Mouse (Mus musculus): ENCODE results near the gene Sf3a2. TPM values are rescaled to one million over a fixed set of nuclear protein-coding genes. Genes with fewer than 3 reads are reported as not detected.

The Sf3a2 gene
- polyA plus RNA-seq, 1 experiment, result 50.7 TPM

DNA sequence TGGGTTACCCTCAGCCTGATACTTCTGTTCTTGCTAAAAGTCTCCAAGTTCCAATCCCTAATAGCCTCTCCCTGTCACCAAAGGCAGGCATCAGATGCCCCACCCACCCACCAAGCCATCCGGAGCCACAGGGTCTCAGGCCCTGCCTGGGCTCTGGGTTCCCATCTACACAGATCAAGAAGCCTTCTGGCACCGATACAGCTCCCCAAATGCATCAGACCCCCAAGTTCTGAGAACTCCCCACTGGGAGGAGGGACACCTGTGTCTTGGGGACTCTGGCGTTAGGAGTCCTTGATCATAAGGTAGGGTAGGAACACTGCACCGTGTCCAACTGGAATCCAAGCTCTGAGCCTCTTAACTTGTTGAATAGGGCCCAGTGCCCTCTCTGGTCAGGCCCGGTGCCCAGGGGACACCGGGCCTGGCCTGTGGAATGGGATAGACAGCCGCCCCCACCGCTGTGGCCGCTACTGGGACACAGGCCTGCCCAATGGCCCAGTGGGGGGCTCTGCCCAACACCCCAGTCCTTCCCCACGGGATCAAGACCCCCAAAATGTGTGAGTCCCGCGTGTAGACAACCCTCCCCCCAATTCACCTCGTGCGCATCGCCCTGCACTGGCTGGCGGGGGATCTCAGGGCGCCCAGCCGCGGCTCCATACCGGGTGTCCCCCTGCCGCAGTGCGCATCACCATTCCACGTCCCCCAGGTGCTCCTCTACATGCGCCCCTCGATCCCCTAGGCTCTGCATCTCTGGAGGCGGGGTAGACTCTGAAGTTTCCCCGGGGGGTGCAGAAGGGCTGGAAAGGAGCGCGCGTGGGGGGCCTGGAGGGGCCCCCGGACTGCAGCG is 45.3 kb downstream of the Sf3a2 start:
- DNase-seq (ENCODE audit: extremely low spot score in 1 of 2, low spot score in 1 of 2), result no peak

DNA sequence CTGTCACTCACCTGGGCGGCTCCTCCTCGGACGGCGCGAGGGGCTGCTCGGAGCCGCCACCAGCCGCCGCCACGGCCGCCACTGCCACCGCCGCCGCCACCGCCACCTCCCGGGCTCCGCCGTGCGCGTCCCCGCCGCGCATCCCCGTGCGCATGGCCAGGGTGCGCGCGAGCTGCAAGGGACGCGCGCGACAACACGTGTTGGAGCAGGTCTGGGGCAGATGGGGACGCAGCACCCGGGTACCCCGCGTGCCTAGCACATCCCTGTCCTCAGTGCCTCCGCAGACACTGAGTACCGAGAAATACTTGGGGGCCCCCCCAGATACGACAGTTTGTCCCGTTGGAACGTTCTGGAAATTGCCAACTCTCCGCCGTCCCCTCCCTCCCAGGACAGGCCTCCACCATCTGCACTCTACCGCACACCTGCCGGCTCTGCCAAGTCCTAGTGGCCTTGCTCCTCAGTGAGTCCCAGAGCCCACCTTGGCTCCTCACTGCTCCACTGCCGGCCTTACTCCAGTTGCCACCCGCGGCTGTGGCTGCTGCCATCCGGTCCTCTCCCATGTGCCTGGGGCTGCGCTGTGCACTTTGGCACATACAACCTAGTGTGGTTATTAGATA is 46.0 kb downstream of the Sf3a2 start, which contains the start of gene Lingo3:
TSS of gene Lingo3 (minus strand) at position 109 of the 617 bp plus-strand sequence.
- peak in 1 of 2 experiments; percentile 59 for DNase-seq (ENCODE audit: extremely low spot score in 1 of 2, low spot score in 1 of 2)

DNA sequence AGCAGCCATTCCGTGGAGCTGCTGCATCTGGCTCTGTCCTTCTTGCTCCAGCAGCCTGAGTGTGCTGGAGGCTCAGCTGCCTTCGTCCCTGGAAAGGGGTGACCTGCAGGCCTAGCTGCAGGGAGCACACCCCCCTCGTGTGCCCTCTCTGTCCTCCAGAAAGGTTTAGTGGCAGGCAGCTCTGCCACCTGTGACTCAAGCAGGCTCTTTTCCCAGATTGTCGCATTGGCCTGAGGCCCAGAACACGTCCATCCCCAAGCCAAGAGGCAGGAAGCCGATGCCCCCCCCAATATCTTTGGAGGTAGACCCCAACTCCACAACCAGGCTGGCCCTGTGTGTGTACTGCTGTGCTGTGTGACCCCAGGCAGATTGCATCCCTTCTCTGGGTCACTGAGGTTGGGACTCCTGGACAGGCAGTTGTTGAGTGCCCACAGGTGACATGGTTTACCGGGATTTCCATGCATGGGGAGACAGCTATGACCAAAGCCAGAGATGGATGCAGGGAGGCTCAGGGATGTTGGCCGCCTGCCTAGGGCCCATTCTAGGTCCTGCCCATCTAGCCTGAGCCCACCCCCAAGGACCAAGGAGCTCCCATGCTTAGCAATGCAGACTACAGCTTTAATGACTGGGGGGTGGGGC is 47.2 kb downstream of the Sf3a2 start:
- no peak for DNase-seq (ENCODE audit: extremely low spot score in 1 of 2, low spot score in 1 of 2)

DNA sequence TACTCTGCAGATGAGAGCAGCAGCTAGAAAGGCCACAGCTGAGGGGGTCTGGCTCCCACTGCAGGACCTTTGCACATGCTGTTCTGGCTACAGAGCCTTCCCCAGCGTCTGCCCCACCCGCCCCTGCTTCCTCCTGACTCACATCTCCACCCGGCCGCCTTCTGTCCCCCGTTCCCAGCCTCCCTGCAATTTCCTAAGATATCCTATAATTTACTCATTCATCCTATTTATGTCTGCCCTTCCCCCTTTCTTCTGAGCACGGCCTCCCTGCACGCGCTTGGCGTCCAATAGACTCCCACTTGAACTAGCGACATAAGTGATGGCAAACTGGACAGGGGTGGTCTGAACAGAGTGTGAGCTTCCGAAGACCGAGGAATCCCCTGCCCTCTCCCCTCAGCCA is 47.7 kb downstream of the Sf3a2 start:
- DNase-seq (ENCODE audit: extremely low spot score in 1 of 2, low spot score in 1 of 2), result peak; percentile 55 to 78

DNA sequence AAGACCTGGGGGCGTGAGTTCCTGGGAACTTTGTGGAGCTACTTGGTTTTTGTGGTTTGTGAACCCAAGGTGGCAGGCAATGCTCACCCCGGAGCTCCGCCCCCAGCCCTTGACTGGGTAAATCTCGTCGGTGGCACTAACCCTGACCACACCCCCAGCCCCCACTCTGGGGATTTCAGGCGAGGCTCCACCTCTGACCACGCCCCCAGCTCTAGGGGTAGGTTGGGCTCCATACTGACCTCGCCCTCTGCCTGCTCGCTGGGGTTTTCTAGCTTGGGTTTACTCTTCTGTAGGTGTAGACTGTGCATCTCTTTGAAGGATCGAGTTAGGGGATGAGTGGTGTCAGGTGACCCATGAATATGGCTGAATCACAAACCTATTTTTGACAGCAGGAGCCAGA is 50.6 kb downstream of the Sf3a2 start:
- DNase-seq (ENCODE audit: extremely low spot score in 1 of 2, low spot score in 1 of 2), result no peak

Other genes starting within 250 kb of the Sf3a2 start
- 45.5 and 49.0 TPM in 2 replicates for gene Rexo1, start 236.6 kb upstream of the Sf3a2 start, polyA plus RNA-seq (2012; rRNA removed)
- gene Klf16, start 220.9 kb upstream of the Sf3a2 start, polyA plus RNA-seq (2012; rRNA removed), result 37.9 and 41.5 TPM in 2 replicates
- gene Abhd17a, start 207.9 kb upstream of the Sf3a2 start, polyA plus RNA-seq (2012; rRNA removed), result 253 and 271 TPM in 2 replicates
- gene Scamp4, start 195.3 kb upstream of the Sf3a2 start, polyA plus RNA-seq (2012; rRNA removed), result 61.0 and 66.1 TPM in 2 replicates
- gene Adat3, start 195.3 kb upstream of the Sf3a2 start, polyA plus RNA-seq (2012; rRNA removed), result 5.6 and 8.1 TPM in 2 replicates
- 2.8 and 3.1 TPM in 2 replicates for gene Gm49322, start 192.2 kb upstream of the Sf3a2 start, polyA plus RNA-seq (2012; rRNA removed)
- 252 and 270 TPM in 2 replicates for gene Csnk1g2, start 175.4 kb upstream of the Sf3a2 start, polyA plus RNA-seq (2012; rRNA removed)
- gene Btbd2, start 141.1 kb upstream of the Sf3a2 start, polyA plus RNA-seq (2012; rRNA removed), result 108 and 109 TPM in 2 replicates
- gene Mknk2, start 120.1 kb upstream of the Sf3a2 start, polyA plus RNA-seq (2012; rRNA removed), result 43.8 and 51.6 TPM in 2 replicates
- gene Mob3a, start 96.2 kb upstream of the Sf3a2 start, polyA plus RNA-seq (2012; rRNA removed), result 9.1 and 10.6 TPM in 2 replicates
- 99.6 and 108 TPM in 2 replicates for gene Izumo4, start 96.0 kb upstream of the Sf3a2 start, polyA plus RNA-seq (2012; rRNA removed)
- gene Ap3d1, start 55.9 kb upstream of the Sf3a2 start, polyA plus RNA-seq (2012; rRNA removed), result 161 and 170 TPM in 2 replicates
- gene Dot1l, start 43.0 kb upstream of the Sf3a2 start, polyA plus RNA-seq (2012; rRNA removed), result 74.8 and 79.5 TPM in 2 replicates
- gene Plekhj1, start 428 bp downstream of the Sf3a2 start, polyA plus RNA-seq (2012; rRNA removed), result 65.6 and 65.9 TPM in 2 replicates
- gene Amh, start 7.0 kb downstream of the Sf3a2 start, polyA plus RNA-seq (2012; rRNA removed), result 2.6 and 3.8 TPM in 2 replicates
- 5.7 and 6.2 TPM in 2 replicates for gene Jsrp1, start 15.3 kb downstream of the Sf3a2 start, polyA plus RNA-seq (2012; rRNA removed)
- gene Oaz1, start 28.5 kb downstream of the Sf3a2 start, polyA plus RNA-seq (2012; rRNA removed), result 706 and 773 TPM in 2 replicates
- 16.0 and 20.3 TPM in 2 replicates for gene Lingo3, start 45.8 kb downstream of the Sf3a2 start, polyA plus RNA-seq (2012; rRNA removed)
- gene Lsm7, start 57.0 kb downstream of the Sf3a2 start, polyA plus RNA-seq (2012; rRNA removed), result 230 and 259 TPM in 2 replicates
- gene Sppl2b, start 57.1 kb downstream of the Sf3a2 start, polyA plus RNA-seq (2012; rRNA removed), result 72.2 and 75.1 TPM in 2 replicates
- 0.16 and 0.17 TPM in 2 replicates for gene Tmprss9, start 73.7 kb downstream of the Sf3a2 start, polyA plus RNA-seq (2012; rRNA removed)
- 192 and 231 TPM in 2 replicates for gene Timm13, start 102.8 kb downstream of the Sf3a2 start, polyA plus RNA-seq (2012; rRNA removed)
- 24.3 and 25.9 TPM in 2 replicates for gene Lmnb2, start 120.0 kb downstream of the Sf3a2 start, polyA plus RNA-seq (2012; rRNA removed)
- gene Gadd45b, start 131.9 kb downstream of the Sf3a2 start, polyA plus RNA-seq (2012; rRNA removed), result 20.7 and 26.0 TPM in 2 replicates
- gene Gng7, start 216.7 kb downstream of the Sf3a2 start, polyA plus RNA-seq (2012; rRNA removed), result 80.8 and 101 TPM in 2 replicates
- 79.6 and 82.1 TPM in 2 replicates for gene Diras1, start 227.5 kb downstream of the Sf3a2 start, polyA plus RNA-seq (2012; rRNA removed)
- gene Slc39a3, start 239.2 kb downstream of the Sf3a2 start, polyA plus RNA-seq (2012; rRNA removed), result 67.1 and 70.1 TPM in 2 replicates